Mouse (Mus musculus): Measurements from ENCODE around the gene Mat2a. TPM values are rescaled to one million over a fixed set of nuclear protein-coding genes. Genes with fewer than 3 reads are reported as not detected.

Mat2a gene
- polyA plus RNA-seq, 1 experiment = 274 TPM

DNA sequence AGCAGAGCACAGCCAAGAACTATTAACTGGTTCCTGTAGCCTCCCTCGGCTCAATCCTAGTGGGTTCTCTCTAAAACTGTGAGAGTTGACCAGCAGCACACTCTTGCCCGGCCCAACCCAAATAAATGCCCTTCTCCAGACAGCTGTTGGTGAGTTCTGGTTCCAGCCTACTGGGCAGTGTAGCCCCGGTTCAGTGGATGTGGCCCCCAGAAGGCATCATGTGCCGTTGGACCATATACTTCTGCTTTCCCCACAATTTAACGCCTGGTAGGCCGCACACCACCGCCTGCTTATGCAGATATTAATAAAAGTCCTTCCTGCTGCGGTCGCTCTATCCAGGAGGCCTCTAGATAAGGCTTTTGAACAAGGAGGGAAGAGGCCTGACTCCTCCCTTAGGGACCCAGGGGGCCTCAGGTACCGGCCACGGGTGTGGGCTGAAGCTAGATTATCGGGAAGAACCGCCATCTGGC lies 49.9 kb downstream of the Mat2a start:
- no peak for DNase-seq (ENCODE audit: low read depth)
- TF ChIP-seq POLR2A (IDR thresholded peaks at IDR 0.05; ENCODE audit: borderline replicate concordance, extremely low read depth, insufficient read depth, insufficient read length, poor library complexity, severe bottlenecking) = no peak
- no peak for TF ChIP-seq CTCF (IDR thresholded peaks at IDR 0.05; ENCODE audit: borderline replicate concordance, extremely low read depth, insufficient read depth, insufficient read length)

DNA sequence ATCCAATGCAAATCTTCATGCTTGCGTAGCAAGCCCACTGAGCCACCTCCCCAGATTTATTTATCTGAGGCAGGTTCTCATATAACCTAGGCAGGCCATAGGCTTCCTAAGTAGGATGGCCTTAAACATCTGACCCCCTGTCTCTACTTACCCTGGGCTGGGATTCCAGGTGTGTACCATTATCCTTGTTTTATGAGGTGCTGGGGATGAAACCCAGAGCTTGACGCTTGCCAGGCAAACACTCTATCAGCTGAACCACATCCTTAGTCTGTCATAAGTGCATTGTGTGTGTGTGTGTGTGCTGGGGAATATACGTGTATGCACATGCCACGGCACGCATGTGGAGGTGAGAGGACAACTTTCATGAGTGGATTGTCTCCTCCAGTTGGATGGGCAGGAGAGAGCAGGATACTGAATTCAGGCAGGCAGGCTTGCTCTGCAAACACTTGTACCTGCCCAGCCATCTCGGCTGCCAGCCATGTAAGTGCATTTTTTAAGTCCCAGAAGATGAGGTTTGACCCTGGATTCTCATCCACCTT lies 50.5 kb downstream of the Mat2a start:
- DNase-seq (ENCODE audit: low read depth) = no peak
- no peak for TF ChIP-seq POLR2A (IDR thresholded peaks at IDR 0.05; ENCODE audit: borderline replicate concordance, extremely low read depth, insufficient read depth, insufficient read length, poor library complexity, severe bottlenecking)
- no peak for TF ChIP-seq CTCF (IDR thresholded peaks at IDR 0.05; ENCODE audit: borderline replicate concordance, extremely low read depth, insufficient read depth, insufficient read length)

DNA sequence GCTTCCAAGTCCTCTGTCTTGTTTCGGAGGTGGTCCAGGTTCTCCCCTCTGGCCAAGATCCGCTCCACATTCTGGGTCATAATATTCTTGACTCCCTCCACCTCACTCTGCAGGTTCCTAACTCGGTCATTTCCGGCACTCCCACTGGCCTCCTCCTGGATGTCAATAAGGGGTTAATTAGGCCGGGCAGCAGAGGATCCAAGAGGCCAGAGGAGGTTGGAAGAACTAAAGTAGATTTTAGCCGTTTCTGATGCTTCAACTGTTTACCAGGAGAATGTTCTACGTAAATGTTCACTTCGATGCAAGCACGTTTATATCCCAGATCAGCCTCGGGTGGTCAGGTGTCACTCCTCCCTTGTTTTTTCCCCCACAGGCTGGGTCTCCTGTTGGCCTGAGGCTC lies 51.1 kb downstream of the Mat2a start:
- TF ChIP-seq CTCF (IDR thresholded peaks at IDR 0.05; ENCODE audit: borderline replicate concordance, extremely low read depth, insufficient read depth, insufficient read length) = no peak
- no peak for TF ChIP-seq POLR2A (IDR thresholded peaks at IDR 0.05; ENCODE audit: borderline replicate concordance, extremely low read depth, insufficient read depth, insufficient read length, poor library complexity, severe bottlenecking)
- no peak for DNase-seq (ENCODE audit: low read depth)

DNA sequence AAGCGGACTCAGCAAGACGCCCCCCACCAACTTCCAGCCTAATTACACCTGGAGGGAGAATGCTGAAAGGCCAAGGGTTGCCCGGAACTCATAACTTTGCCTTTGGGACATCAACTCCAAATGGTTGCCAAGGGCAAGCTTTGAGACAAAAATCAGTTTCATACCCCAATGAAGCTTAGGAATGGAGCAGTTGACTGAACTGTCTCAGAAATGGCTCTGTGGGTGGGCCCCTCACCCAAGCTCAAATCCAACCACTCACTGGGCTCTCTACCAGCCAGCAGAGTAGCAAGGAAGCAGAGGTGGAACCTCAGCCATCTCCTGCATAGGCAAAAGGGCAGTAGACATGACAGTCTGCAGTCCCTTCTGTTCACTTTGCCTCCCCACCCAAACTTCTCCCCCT lies 51.5 kb downstream of the Mat2a start:
- no peak for TF ChIP-seq POLR2A (IDR thresholded peaks at IDR 0.05; ENCODE audit: borderline replicate concordance, extremely low read depth, insufficient read depth, insufficient read length, poor library complexity, severe bottlenecking)
- no peak for TF ChIP-seq CTCF (IDR thresholded peaks at IDR 0.05; ENCODE audit: borderline replicate concordance, extremely low read depth, insufficient read depth, insufficient read length)
- no peak for DNase-seq (ENCODE audit: low read depth)

DNA sequence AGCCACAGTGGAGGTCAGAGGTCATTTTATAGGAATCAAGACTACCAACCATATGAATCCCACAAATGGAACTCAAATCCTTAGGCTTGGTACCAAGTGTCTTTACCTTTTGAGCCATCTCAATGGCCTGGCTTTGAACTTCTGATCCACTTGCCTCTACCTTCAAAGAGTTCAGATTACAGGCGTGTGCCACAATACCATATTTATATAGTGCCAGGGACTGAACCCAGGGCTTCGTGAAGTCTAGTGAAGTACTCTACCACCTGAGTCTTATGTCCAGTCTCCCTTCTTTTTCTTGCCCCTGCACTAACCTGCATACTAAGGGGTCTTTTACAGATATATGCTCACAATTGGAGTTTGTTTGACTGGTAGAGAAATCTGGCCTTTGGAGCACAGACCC lies 52.8 kb downstream of the Mat2a start:
- no peak for TF ChIP-seq POLR2A (IDR thresholded peaks at IDR 0.05; ENCODE audit: borderline replicate concordance, extremely low read depth, insufficient read depth, insufficient read length, poor library complexity, severe bottlenecking)
- DNase-seq (ENCODE audit: low read depth) = no peak

DNA sequence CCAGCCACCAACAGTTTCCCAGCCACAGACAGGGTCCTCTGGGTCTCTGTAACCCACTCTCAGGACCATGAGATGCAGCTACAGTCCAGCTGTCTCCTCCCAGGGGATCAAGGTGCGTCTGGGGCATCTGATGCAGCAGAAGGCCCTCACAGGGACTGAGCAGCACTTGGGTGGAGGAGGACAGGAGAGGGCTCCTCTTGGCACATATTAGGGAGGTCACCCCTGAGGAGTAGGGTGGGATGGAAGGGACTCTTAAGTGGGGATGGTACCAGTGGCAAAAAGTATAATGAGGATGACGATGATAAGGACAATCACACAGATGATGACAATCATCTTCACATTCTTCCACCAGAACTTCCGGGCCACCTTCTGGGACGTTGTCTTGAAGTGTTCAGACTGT lies 54.1 kb downstream of the Mat2a start:
- TF ChIP-seq CTCF (IDR thresholded peaks at IDR 0.05; ENCODE audit: borderline replicate concordance, extremely low read depth, insufficient read depth, insufficient read length) (no peak), POLR2A (IDR thresholded peaks at IDR 0.05; ENCODE audit: borderline replicate concordance, extremely low read depth, insufficient read depth, insufficient read length, poor library complexity, severe bottlenecking) (no peak)
- DNase-seq (ENCODE audit: low read depth) = no peak

DNA sequence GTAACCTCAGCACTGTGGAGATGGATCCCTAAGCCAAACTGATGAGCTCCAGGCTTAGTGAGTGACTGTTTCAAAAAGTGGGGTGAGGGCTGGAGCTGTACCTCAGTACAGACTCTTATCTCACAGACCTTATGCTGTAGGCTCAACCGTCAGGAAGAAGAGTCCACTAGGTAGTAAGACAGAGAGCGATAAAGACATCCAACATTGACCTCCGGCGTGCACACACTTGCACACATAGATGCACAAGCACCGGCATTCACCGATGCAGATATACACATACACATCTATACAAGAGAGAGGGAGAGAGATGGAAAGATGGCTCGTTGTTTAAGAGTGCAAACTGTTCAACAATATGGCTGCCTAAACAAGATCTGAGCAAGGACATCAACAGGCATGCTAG lies 55.4 kb downstream of the Mat2a start:
- TF ChIP-seq POLR2A (IDR thresholded peaks at IDR 0.05; ENCODE audit: borderline replicate concordance, extremely low read depth, insufficient read depth, insufficient read length, poor library complexity, severe bottlenecking) (no peak), CTCF (IDR thresholded peaks at IDR 0.05; ENCODE audit: borderline replicate concordance, extremely low read depth, insufficient read depth, insufficient read length) (no peak)
- no peak for DNase-seq (ENCODE audit: low read depth)

DNA sequence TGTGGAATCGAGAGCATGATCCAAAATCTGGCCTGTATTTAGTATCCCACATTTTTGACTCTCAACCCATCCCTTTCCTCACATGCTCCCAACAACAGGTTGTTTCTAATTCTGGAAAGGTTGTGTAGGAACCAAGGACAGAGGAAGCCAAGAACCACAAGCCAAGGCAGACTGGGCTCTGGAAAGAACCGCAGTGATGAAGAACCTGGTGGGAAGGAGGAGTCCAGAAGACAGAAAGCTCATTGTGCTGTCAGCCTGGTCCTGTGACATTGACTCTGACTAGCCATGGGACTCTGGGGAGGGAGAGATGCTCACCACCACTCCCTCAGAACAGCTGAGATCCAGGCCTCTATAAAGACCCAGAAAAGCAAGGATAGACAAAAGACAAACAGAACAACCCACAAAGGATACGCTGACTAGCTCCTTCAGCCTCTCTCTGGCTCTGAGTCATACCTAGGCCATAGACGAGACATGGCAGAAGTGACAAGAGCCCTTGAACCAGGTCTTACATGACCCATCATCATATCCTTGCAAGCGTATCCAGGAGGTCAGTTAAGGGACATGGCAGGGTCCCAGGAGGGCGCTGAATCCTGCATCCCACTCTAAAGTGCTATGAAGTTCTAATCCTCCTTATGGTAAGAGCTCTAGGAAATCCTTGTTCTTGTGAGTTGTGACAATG lies 56.1 kb downstream of the Mat2a start:
- TF ChIP-seq POLR2A (IDR thresholded peaks at IDR 0.05; ENCODE audit: borderline replicate concordance, extremely low read depth, insufficient read depth, insufficient read length, poor library complexity, severe bottlenecking) (no peak), CTCF (IDR thresholded peaks at IDR 0.05; ENCODE audit: borderline replicate concordance, extremely low read depth, insufficient read depth, insufficient read length) (no peak)
- DNase-seq (ENCODE audit: low read depth) = no peak

Other genes starting within 250 kb of the Mat2a start
- 2.7 and 3.7 TPM in 2 replicates for gene Atoh8, start 204.0 kb downstream of the Mat2a start, polyA plus RNA-seq (2012; rRNA removed)
- gene Sftpb, start 134.9 kb downstream of the Mat2a start, polyA plus RNA-seq (2012; rRNA removed) = 0.13 and 0.16 TPM in 2 replicates
- 47.3 and 49.3 TPM in 2 replicates for gene Usp39, start 94.4 kb downstream of the Mat2a start, polyA plus RNA-seq (2012; rRNA removed)
- gene 0610030E20Rik, start 92.2 kb downstream of the Mat2a start, polyA plus RNA-seq (2012; rRNA removed) = 20.8 and 26.5 TPM in 2 replicates
- 37.0 and 42.9 TPM in 2 replicates for gene Tmem150a, start 84.1 kb downstream of the Mat2a start, polyA plus RNA-seq (2012; rRNA removed)
- 73.1 and 75.4 TPM in 2 replicates for gene Rnf181, start 72.6 kb downstream of the Mat2a start, polyA plus RNA-seq (2012; rRNA removed)
- gene Vamp5, start 59.1 kb downstream of the Mat2a start, polyA plus RNA-seq (2012; rRNA removed) = 11.0 and 12.2 TPM in 2 replicates
- 18.9 and 21.6 TPM in 2 replicates for gene Vamp8, start 48.9 kb downstream of the Mat2a start, polyA plus RNA-seq (2012; rRNA removed)
- gene Ggcx, start 25.2 kb downstream of the Mat2a start, polyA plus RNA-seq (2012; rRNA removed) = 16.5 and 20.8 TPM in 2 replicates
- gene Sh2d6, start 82.1 kb upstream of the Mat2a start, polyA plus RNA-seq (2012; rRNA removed) = 1.2 and 1.5 TPM in 2 replicates
- gene Capg, start 104.8 kb upstream of the Mat2a start, polyA plus RNA-seq (2012; rRNA removed) = 3.4 and 5.3 TPM in 2 replicates
- 16.1 and 16.9 TPM in 2 replicates for gene Elmod3, start 158.9 kb upstream of the Mat2a start, polyA plus RNA-seq (2012; rRNA removed)
- gene Retsat, start 158.9 kb upstream of the Mat2a start, polyA plus RNA-seq (2012; rRNA removed) = 3.3 and 3.7 TPM in 2 replicates
- gene Tgoln1, start 177.4 kb upstream of the Mat2a start, polyA plus RNA-seq (2012; rRNA removed) = 26.0 and 29.5 TPM in 2 replicates

Measured in brain, embryonic 14.5 days (tissue).